Mouse (Mus musculus) midbrain, embryonic 12.5 days (tissue): ENCODE data around the gene Pmvk. TPM values are rescaled to one million over a fixed set of nuclear protein-coding genes. Genes with fewer than 3 reads are reported as not detected.

ENCODE experiments used
- ATAC-seq: fragments of 200-750 bp; cut with Nextera tagmentation; 2 replicates; pipeline ENCODE4 v1.8.0; 2017; ENCODE audit warnings: low read depth, moderate TSS enrichment, moderate library complexity; ENCODE audit not compliant: low FRiP score
- H3K27ac ChIP-seq: fragments of 300-500 bp; sonication (generic); replicated peaks from 2 replicates; pipeline ENCODE4 v1.5.1; 2016; ENCODE audit warnings: mild to moderate bottlenecking
- H3K27me3 ChIP-seq: fragments of 300-500 bp; sonication (generic); 2 replicates; pipeline ENCODE4 v1.6.1; 2016; ENCODE audit warnings: mild to moderate bottlenecking
- H3K36me3 ChIP-seq: fragments of 300-500 bp; sonication (generic); 2 replicates; pipeline ENCODE4 v1.6.1; 2016
- H3K4me1 ChIP-seq: fragments of 300-500 bp; sonication (generic); 2 replicates; pipeline ENCODE4 v1.6.1; 2016
- H3K4me2 ChIP-seq: fragments of 300-500 bp; sonication (generic); replicated peaks from 2 replicates; pipeline ENCODE4 v1.6.1; 2016; ENCODE audit warnings: mild to moderate bottlenecking, moderate library complexity
- H3K4me3 ChIP-seq: fragments of 300-500 bp; sonication (generic); 2 replicates; pipeline ENCODE4 v1.5.1; 2016; ENCODE audit warnings: mild to moderate bottlenecking
- H3K9ac ChIP-seq: fragments of 300-500 bp; sonication (generic); replicated peaks from 2 replicates; pipeline ENCODE4 v1.6.1; 2016; ENCODE audit warnings: mild to moderate bottlenecking, moderate library complexity
- H3K9me3 ChIP-seq: fragments of 300-500 bp; sonication (generic); 2 replicates; pipeline ENCODE4 v1.6.1; 2016; ENCODE audit warnings: mild to moderate bottlenecking
- WGBS: fragments of 180-500 bp; shearing (Covaris S2); methylation state at CpG from one replicate; pipeline ENCODE4 v1.1.7; 2016; 5-methylcytosine and 5-hydroxymethylcytosine counted together
- polyA plus RNA-seq: library from polyadenylated mRNA; unstranded; fragments of >200 nt; fragmentation: Nextera tagmentation; extraction: Ambion mirVana; gene quantifications from 2 replicates; pipeline ENCODE4 v1.2.1, GENCODE M21; 2016

Pmvk gene
- polyA plus RNA-seq, 1 experiment from 2014 or later, result 77.9 TPM

DNA sequence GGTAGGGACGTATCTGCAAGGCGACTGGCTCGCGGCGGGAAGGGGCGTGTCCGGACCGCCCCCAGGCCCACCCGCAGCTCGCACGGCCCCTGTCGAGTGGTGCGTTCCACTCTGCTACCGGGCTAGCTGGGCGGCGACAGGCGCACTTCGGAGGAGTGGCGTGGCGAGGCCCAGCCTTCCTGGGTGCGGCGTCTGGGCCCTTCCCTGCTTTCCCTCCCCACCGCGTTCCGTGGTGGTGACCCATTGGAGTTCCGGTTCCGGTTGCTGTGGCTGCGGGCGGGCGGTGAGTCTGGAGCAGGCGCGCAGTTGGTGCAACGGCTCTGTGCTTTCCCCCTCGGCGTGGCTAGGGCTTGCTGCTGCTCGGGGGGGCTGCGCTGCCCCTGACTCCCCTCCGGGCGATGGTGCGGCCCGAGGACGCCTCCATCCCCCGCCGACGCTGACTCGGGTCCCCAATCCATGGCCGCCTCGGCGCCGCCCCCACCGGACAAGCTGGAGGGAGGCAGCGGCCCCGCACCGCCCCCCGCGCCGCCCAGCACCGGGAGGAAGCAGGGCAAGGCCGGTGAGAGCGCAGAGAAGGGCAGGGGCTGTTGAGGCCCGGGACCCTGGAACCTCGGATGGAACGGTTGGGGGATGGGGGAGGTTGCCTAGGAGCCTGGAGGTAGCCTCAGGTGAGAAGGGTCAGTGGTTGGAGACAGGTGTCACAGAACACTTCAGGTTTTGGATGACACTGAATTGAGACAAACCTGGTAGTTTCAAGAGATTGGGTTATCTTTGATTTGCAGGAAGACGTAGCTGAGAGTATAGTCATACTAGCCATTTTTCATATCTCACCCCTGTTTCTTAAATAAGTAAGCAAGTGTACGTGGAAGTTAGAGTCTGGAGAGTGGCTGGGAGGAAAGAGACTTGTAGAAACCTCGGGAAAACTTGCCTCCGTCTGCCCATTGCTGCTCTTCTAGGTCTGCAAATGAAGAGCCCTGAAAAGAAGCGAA, 23.9 kb upstream of the Pmvk start, which contains the start of gene Pygo2:
Gene Pygo2, plus strand, starts transcription at position 44 of the 989 bp plus-strand sequence.
- peak; percentile 97 for ATAC-seq
- 2% methylated on average over 67 of the region's 68 CpGs for WGBS

GRCm38 (mm10) chr3:89432606-89433005, 21.7 kb upstream of the Pmvk start:
- WGBS, result 96% methylated on average over 8 of the region's 8 CpGs
- ATAC-seq, result no peak

More for the DNA sequence above, 23.9 kb upstream of the Pmvk start, which contains the start of gene Pygo2:
- Histone ChIP-seq H3K4me2 (peak within 1 kb of the TSS; percentile 77), H3K27me3 (no peaks in the 10 kb centered on the region), H3K36me3 (peaks cover 32% of the 10 kb centered on the region), H3K9me3 (no peaks in the 10 kb centered on the region), H3K4me1 (peaks cover 15% of the 10 kb centered on the region), H3K27ac (peak within 1 kb of the TSS; percentile 91), H3K9ac (peak within 1 kb of the TSS; percentile 99), H3K4me3 (peak within 1 kb of the TSS; percentile 100)

GRCm38 (mm10) chr3:89434532-89434931, 19.8 kb upstream of the Pmvk start:
- Histone ChIP-seq H3K4me2 (no peak overlapping the region), H3K4me1 (peaks cover 31% of the 10 kb centered on the region), H3K27ac (no peak overlapping the region), H3K9ac (no peak overlapping the region), H3K9me3 (no peaks in the 10 kb centered on the region), H3K27me3 (no peaks in the 10 kb centered on the region), H3K4me3 (no peak overlapping the region), H3K36me3 (peaks cover 24% of the 10 kb centered on the region)
- WGBS, result 86% methylated on average over 11 of the region's 11 CpGs
- ATAC-seq, result no peak

More at GRCm38 (mm10) chr3:89432606-89433005, 21.7 kb upstream of the Pmvk start:
- H3K36me3 ChIP-seq, result peaks cover 24% of the 10 kb centered on the region
- H3K27ac ChIP-seq, result no peak overlapping the region
- no peak overlapping the region for H3K9ac ChIP-seq
- H3K4me3 ChIP-seq, result no peak overlapping the region
- no peak overlapping the region for H3K4me2 ChIP-seq
- no peaks in the 10 kb centered on the region for H3K9me3 ChIP-seq
- no peaks in the 10 kb centered on the region for H3K27me3 ChIP-seq
- H3K4me1 ChIP-seq, result peaks cover 31% of the 10 kb centered on the region

GRCm38 (mm10) chr3:89435041-89435440, 19.3 kb upstream of the Pmvk start:
- H3K4me1 ChIP-seq, result peaks cover 31% of the 10 kb centered on the region
- no peak overlapping the region for H3K4me2 ChIP-seq
- 73% methylated on average over 7 of the region's 7 CpGs for WGBS

DNA sequence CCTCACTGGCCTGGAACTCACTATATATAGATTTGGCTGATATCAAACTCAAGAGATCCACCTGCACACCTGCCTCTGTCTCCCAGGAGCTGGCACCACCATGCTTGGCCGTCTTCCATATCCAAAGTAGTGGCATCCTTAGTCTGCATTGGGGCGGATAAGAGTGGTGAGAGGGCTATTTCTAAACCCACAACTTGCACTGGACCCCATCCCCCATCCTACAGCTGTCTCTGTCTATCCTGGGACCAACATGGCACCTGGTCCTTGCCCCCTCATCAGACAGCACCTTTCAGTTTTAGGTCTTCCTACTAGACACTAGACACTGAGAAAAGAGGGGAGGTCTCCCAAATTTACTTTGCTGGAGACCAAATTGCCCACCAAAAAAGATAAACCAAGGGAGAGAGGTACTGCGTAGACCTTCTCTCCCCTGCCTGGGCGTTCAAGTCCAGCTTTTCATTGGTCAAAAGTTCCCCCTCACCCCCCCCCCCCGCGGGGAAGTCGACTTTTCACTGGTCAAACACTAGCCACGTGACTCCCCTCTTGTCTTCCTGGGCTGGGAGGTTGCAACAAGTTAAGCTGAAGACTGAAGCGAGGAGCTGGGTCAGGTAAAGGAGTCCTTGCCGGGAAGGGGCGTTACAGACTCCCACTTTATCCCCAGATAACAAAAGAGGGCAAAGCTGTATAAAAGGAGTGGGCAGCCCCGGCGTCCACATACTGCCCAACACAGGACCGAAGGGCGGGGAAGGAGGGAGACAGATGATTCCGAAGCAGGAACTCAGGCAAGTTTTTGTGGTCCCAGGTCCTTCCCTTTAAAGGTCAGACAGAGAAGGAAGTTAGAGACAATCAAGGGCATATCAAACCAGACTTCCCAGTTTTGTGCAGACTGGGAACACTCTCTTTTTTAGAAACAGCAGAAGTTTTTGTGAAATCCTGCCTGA, 17.9 kb upstream of the Pmvk start, which contains the start of gene Pbxip1:
Gene Pbxip1, plus strand, starts transcription at position 531 of the 938 bp plus-strand sequence.
- WGBS, result 4% methylated on average over 16 of the region's 16 CpGs
- no peaks in the 10 kb centered on the region for H3K27me3 ChIP-seq
- H3K4me2 ChIP-seq, result peak within 1 kb of the TSS; percentile 61
- H3K36me3 ChIP-seq, result peaks cover 24% of the 10 kb centered on the region
- H3K4me3 ChIP-seq, result peak within 1 kb of the TSS; percentile 45
- 0 out of 2 replicates have a peak within 1 kb of the TSS, but pooled peaks have one; percentile 15 for H3K27ac ChIP-seq
- H3K4me1 ChIP-seq, result peaks cover 24% of the 10 kb centered on the region
- H3K9ac ChIP-seq, result peak within 1 kb of the TSS; percentile 50
- no peaks in the 10 kb centered on the region for H3K9me3 ChIP-seq
- peak; percentile 76 for ATAC-seq

More at GRCm38 (mm10) chr3:89435041-89435440, 19.3 kb upstream of the Pmvk start:
- no peak overlapping the region for H3K4me3 ChIP-seq
- no peak overlapping the region for H3K9ac ChIP-seq
- no peaks in the 10 kb centered on the region for H3K9me3 ChIP-seq
- H3K27ac ChIP-seq, result peak overlapping the region; percentile 1; the same call in 1 of the 2 replicates
- no peak for ATAC-seq
- H3K27me3 ChIP-seq, result no peaks in the 10 kb centered on the region
- peaks cover 24% of the 10 kb centered on the region for H3K36me3 ChIP-seq

DNA sequence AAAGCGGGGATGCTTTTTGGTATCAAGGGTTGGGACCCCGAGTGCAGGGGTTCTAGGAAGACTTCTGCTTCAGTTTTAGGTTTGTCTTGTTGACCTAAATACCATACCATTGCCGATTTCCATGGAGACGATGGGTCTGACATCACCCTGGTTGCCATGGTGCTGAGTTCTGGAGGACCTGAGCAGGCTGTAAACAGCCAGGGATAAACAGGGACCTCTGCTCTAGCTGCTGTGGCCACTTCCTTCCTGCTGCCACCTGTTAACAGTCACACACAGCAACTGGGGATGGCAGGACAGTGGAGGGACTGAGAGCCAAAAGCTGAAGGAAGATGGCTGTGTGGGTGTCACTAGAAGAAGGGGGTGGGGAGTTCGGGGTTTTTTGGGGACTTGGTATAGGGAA, 17.1 kb upstream of the Pmvk start:
- peak overlapping the region; percentile 45 for H3K4me3 ChIP-seq
- H3K9me3 ChIP-seq, result no peaks in the 10 kb centered on the region
- 0 out of 2 replicates have a peak overlapping the region, but pooled peaks have one; percentile 15 for H3K27ac ChIP-seq
- no peak for ATAC-seq
- no peaks in the 10 kb centered on the region for H3K27me3 ChIP-seq
- peak overlapping the region; percentile 50 for H3K9ac ChIP-seq
- peaks cover 24% of the 10 kb centered on the region for H3K36me3 ChIP-seq
- H3K4me2 ChIP-seq, result peak overlapping the region; percentile 61
- peaks cover 21% of the 10 kb centered on the region for H3K4me1 ChIP-seq
- WGBS, result 26% methylated on average over 5 of the region's 5 CpGs

DNA sequence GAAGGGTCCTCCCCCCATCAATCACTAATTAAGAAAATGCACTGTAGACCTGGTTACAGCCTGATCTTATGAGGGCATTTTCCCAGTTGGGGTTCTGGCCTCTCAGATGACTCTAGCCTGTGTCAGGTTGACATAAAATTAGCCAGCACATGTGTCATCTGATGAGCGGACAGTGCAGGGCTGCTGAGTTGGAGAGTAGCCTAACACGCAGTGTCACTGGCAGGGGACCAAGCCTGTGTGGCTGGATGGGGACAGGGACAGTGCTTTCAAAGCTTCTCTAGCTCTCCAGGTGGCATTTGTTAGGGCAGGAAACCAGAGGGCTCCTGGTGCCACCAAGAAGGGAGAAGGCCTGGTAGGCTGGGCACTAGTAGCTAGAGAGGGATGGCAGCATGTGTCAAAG, 13.7 kb upstream of the Pmvk start:
- Histone ChIP-seq H3K27me3 (no peaks in the 10 kb centered on the region), H3K4me1 (peaks cover 16% of the 10 kb centered on the region), H3K4me3 (no peak overlapping the region), H3K36me3 (no peaks in the 10 kb centered on the region), H3K9me3 (no peaks in the 10 kb centered on the region), H3K4me2 (no peak overlapping the region), H3K27ac (no peak overlapping the region), H3K9ac (no peak overlapping the region)
- WGBS, result 92% methylated on average over 2 of the region's 2 CpGs
- no peak for ATAC-seq

DNA sequence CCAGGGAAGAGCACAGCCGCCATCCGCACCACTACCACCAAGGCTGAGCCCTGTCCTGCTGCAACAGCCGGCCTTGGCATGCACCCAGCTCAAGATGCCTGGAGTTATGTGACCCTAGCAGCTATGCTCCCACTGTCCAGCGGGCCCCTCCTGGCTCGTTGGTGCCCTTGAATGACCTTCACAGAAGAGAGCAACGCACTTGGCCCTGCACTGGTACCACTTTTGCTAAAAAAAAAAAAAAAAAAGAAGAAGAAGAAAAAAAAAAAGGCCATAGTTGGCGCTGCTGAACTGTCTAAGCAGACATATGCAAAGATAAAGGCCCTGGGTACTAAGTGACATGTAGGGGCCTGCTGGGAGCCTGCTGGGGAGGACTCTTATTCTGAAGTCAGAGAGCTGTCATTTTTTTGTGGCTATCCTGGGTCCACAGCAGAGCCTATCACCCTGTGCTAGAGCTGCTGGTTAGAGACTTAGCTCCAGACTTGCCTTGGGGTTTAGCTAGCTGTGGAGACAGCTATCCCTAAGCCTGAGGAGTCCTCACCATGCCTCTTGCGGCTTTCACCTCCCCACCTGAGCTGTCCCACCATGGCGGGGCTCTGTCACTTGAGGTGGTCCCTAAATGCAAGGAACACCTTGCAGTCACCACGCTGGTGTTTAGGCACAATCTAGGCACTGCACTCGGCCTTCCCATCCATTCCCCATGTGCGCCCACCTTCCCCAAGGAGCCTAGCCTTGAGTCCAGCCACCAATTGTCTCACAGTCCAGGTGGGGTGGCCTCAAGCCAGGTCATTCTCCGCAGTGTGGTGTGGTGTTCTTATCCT, 5.4 kb upstream of the Pmvk start:
- H3K4me2 ChIP-seq, result no peak overlapping the region
- WGBS, result 75% methylated on average over 13 of the region's 13 CpGs
- no peak overlapping the region for H3K9ac ChIP-seq
- no peak overlapping the region for H3K27ac ChIP-seq
- no peaks in the 10 kb centered on the region for H3K9me3 ChIP-seq
- H3K4me3 ChIP-seq, result no peak overlapping the region
- H3K27me3 ChIP-seq, result no peaks in the 10 kb centered on the region
- H3K36me3 ChIP-seq, result no peaks in the 10 kb centered on the region
- no peak for ATAC-seq
- no peaks in the 10 kb centered on the region for H3K4me1 ChIP-seq

DNA sequence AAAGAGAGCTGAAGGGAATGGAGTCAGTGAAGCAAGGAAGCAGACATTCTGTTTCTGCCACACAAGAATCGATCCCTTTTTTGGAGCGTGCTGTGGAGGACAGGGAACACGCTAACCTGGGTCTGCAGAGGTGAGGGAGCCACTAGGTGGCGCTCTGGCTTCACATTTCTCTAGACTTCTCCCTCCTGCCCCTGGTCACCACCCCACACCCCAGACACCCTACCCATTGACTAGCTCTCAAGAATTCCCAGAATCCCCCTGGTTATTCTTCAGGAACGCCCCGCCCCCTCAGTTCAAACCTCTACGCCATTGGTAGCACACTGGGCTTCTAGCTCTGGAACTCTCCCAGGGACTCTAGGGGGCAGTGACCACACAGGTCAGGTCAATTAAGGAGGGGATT, 4.8 kb upstream of the Pmvk start:
- WGBS, result 47% methylated on average over 7 of the region's 7 CpGs
- Histone ChIP-seq H3K36me3 (no peaks in the 10 kb centered on the region), H3K9me3 (no peaks in the 10 kb centered on the region), H3K27me3 (no peaks in the 10 kb centered on the region), H3K27ac (no peak overlapping the region), H3K4me3 (no peak overlapping the region), H3K9ac (no peak overlapping the region), H3K4me1 (no peaks in the 10 kb centered on the region), H3K4me2 (no peak overlapping the region)
- no peak for ATAC-seq

GRCm38 (mm10) chr3:89451916-89452315, 2.4 kb upstream of the Pmvk start:
- no peak overlapping the region for H3K9ac ChIP-seq
- H3K9me3 ChIP-seq, result no peaks in the 10 kb centered on the region
- no peak for ATAC-seq
- no peaks in the 10 kb centered on the region for H3K27me3 ChIP-seq
- H3K36me3 ChIP-seq, result no peaks in the 10 kb centered on the region
- H3K4me3 ChIP-seq, result no peak overlapping the region
- 91% methylated on average over 1 of the region's 1 CpGs for WGBS
- no peak overlapping the region for H3K4me2 ChIP-seq
- H3K27ac ChIP-seq, result 0 out of 2 replicates have a peak overlapping the region, but pooled peaks have one; percentile 15
- H3K4me1 ChIP-seq, result 0 out of 2 replicates have a peak, but pooled peaks cover 2% of the 10 kb centered on the region

GRCm38 (mm10) chr3:89455786-89456285, 1.5 kb downstream of the Pmvk start:
- no peak for ATAC-seq
- WGBS, result 25% methylated on average over 1 of the region's 1 CpGs
- H3K9ac ChIP-seq, result no peak overlapping the region

More at GRCm38 (mm10) chr3:89455786-89456285, 1.5 kb downstream of the Pmvk start:
- Histone ChIP-seq H3K27ac (no peak overlapping the region), H3K4me2 (no peak overlapping the region), H3K36me3 (no peaks in the 10 kb centered on the region), H3K4me1 (peaks cover 17% of the 10 kb centered on the region), H3K27me3 (no peaks in the 10 kb centered on the region), H3K9me3 (no peaks in the 10 kb centered on the region), H3K4me3 (no peak overlapping the region)
